Mouse (Mus musculus) ES-E14 (cell line): Measurements from ENCODE around the gene Dst.

Experiments used
- MAFK ChIP-seq: IDR thresholded peaks from 2 replicates; pipeline ENCODE4 v1.6.1; 2014; ENCODE audit warnings: mild to moderate bottlenecking, low read depth, low read length, inconsistent platforms; ENCODE audit not compliant: insufficient read depth
- ZC3H11A ChIP-seq: IDR thresholded peaks from 2 replicates; pipeline ENCODE4 v1.6.1; 2012; ENCODE audit warnings: low read depth, mild to moderate bottlenecking, inconsistent platforms, low read length, borderline replicate concordance

GRCm38 (mm10) chr1:34040049-34040448 is 132.0 kb downstream of the Dst start:
- TF ChIP-seq MAFK, result no peak
- TF ChIP-seq ZC3H11A, result no peak
